Mouse (Mus musculus): ENCODE measurements around the gene Ankrd11.

The Ankrd11 gene

GRCm38 (mm10) chr8:122928631-122929224 is 113.3 kb downstream of the Ankrd11 start:
- no peak for DNase-seq (ENCODE audit: low read depth, low spot score)

DNA sequence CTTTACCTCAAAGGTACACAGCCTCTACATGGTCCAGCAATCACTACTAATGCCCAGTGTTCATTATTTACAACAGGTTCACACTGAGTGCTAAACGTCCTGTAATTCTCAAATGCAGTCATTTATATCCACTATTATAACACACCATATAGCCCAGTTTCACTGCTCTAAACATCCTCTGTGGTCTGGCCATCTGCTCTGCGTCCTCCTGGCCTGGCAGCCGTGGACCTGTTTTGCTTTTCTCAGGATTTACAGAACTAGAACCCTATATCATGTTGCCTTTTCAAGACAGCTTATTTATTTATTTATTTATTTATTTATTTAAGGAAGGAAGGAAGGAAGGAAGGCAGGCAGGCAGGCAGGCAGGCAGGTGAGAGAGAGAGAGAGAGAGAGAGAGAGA is 114.2 kb downstream of the Ankrd11 start:
- no peak for DNase-seq (ENCODE audit: low read depth, low spot score)

GRCm38 (mm10) chr8:122926782-122927181 is 115.3 kb downstream of the Ankrd11 start:
- DNase-seq (ENCODE audit: low read depth, low spot score): no peak

- no peak for DNase-seq (ENCODE audit: low read depth, low spot score)
These were observed 115.9 kb downstream of the Ankrd11 start for GRCm38 (mm10) chr8:122925939-122926722.

DNA sequence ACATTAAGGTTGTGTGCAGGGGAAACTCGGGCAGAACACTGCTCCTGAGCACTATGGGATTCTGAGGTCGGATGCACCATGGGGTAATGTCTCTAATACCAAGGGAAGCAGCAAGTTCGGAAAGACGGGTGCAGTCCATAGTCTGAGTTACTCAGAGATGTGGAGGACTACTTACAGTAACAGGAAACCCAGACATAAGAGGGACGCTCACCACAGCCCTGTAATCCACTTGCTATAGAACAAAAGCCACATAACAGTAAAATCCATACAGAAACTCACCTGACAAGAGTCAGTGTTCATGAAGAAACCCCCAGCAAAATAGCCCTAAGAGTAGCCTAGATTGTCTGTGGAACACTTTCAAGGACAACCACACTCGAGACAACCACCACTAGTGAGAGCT is 118.0 kb downstream of the Ankrd11 start:
- no peak for DNase-seq (ENCODE audit: low read depth, low spot score)

DNA sequence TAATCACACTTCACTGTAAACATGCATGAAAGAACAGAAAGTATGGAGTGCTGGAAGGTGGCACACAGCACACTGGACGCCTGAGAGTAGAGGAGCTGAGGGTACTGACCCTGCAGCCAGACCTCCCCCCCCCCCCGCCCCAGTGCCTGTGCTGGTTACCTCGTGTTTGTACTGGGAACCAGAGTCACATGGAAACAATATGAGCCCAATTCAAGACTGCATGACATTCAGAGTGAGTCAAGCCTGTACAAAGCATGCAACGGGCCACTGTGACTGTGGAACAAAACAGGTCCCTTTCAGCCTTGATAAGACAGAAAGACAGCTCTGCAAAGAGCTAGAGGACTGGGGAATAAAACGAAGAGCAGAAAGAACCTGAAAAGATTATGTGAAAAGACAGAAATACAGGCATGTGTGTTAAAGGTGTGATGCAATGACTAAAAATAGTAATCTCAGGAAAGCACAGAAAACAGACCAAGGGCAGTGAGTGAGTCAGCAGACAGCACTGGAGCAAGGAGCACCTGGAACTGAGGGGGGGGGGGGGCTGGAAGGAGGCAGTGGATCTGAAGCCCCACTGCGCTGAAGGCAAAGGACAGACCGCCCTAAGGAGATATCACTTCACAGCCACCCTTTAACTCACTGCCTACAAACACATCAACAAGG is 118.5 kb downstream of the Ankrd11 start:
- no peak for DNase-seq (ENCODE audit: low read depth, low spot score)

DNA sequence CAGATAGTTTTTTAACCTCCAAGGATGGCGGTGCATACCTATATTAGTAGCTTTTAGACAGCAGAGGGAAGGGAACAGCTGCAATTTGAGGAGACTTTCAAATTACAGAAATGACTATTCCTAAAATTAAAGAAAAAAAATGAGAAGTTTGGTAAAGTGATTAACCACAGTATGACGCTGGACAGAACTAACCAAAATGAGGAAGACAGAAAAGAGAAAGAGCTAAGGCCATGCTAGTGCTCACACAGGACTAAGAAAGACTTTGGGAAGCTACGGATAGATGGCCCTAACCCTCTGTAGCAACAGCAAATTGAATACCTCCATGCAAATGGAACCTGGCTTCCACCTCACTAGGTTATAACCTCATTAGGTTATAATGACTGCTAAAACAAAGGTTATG is 119.1 kb downstream of the Ankrd11 start:
- no peak for DNase-seq (ENCODE audit: low read depth, low spot score)

DNA sequence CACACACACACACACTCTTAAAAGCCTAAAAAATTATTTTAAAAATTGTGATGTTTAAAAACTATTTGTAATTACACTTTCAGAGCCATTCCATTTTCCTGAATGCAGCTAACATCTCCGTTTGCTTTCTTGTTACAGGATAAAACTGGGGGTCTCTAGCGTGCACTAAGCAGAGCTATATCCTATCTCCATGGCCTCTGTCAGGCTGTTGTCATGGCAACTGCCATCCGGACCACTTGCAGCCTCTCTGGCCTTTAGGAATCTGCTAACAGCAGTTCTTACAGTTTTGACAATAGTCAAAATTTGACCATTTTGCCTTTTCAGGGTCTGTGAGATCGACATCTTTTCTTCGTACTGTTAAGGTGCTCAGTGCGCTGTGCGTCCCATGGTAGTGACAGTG is 121.2 kb downstream of the Ankrd11 start:
- DNase-seq (ENCODE audit: low read depth, low spot score): no peak

DNA sequence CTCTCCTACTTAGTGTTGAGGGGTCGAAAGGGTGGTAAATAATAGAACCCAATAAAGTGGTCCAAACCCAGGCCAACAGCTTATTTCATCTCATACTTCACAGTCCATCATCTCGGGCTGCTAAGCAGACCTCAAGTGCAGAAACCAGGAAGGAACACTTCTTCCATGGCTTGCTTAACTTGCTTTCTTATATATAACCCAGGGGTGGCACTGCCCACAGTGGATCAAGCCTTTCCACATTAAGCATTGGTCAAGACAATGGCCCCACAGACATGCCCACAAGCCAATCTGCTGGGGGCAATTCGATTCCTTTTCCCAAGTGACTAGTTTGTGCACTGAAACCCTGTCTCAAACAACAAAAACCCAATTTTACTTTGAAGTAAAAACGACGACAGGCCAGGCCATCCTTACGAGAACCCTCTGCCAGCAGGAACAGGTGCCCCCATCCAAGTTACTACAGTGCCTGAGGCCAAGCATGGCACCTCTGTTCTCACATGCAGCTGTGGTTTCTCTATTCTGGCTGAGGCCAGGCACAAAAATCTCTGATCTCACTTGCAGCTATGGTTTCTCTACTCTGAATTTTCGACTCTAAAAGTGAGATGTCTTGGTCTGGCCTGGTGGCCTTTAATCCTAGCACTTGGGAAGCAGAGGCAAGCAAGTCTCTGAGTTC is 123.5 kb downstream of the Ankrd11 start:
- no peak for DNase-seq (ENCODE audit: low read depth, low spot score)

DNA sequence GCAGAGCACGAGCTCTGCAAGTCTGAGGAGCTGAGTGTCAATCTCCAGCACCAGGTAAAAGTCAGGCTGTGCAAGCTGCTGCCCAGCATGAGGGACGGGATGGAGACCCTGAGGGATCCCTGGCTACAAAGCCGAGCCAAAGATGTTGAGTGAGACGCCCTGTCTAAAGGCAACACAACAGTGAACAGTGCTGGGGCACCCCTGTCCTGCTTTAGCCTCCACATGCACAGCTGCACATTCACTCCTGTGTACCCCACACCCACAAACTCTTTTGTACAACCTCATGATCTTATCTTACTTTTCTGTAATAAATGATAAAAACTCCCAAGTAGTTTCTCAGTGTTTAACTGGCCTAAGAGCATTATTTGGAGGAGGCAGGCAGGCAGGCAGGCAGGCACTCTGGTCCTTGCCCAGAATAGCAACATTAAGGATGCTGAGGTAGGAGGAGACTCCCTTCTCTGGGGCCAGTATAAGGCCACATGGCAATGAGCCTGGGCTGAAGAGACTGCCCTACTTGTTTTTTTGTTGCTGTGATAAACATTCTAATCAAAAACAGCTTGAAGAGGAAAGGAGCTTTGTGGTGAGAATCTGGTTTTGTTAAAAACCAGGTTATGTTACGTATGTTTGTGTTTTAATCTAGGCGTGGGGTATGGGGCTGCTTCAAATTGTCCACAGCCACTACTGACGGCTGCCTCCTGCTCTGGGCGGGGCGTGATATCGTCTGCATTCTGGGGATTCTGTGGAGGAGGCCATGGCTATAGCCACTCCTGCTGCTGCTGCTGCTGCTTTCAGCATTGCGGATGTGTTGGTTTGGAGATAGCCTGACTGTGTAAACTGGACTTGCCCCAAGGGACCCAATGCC is 124.3 kb downstream of the Ankrd11 start:
- no peak for DNase-seq (ENCODE audit: low read depth, low spot score)

GRCm38 (mm10) chr8:122916766-122917165 is 125.3 kb downstream of the Ankrd11 start:
- DNase-seq (ENCODE audit: low read depth, low spot score): no peak

GRCm38 (mm10) chr8:122912871-122913270 is 129.2 kb downstream of the Ankrd11 start:
- no peak for DNase-seq (ENCODE audit: low read depth, low spot score)

GRCm38 (mm10) chr8:122912150-122912549 is 129.9 kb downstream of the Ankrd11 start:
- no peak for DNase-seq (ENCODE audit: low read depth, low spot score)

- DNase-seq (ENCODE audit: low read depth, low spot score): peak; percentile 67
These were observed 135.5 kb downstream of the Ankrd11 start for GRCm38 (mm10) chr8:122906463-122907021.

DNA sequence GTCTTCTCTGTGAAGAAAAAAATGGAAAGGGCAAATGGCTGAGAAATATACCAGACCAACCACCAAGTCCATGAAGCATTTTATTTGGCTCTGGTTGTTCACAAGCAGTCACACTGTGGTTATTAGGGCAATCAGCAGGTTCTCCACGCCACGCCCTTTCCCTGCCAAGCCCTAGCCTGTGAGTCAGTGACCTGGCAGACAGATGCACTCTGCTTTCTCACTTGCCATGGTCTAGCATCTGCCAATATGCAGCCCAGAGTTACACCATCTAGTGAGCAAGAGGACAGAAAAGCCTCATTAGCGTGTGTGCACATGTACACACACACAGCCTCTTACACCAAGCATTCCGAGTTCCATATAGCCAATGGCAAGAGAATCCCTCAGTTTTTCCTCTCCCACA is 136.7 kb downstream of the Ankrd11 start:
- DNase-seq (ENCODE audit: low read depth, low spot score): no peak

GRCm38 (mm10) chr8:122904496-122904895 is 137.6 kb downstream of the Ankrd11 start:
- DNase-seq (ENCODE audit: low read depth, low spot score): no peak

DNA sequence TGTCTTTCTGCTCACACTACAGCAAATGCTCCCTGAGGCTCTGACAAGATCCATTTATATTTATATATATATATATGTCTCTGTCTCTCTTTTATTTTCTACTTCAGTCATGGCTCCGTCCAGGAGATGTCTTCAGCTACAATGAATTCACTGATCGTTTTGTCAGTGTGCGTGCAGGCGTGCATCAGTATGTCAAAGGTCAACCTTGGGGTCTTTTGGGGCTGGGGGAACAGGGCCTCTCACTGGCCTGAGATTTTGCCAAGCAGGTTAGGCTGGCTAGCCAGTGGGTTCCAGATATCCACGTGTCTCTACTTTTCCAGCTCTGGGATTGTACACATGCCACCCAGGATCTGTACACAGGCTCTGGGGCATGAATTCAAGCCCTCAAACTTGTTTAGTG is 139.1 kb downstream of the Ankrd11 start:
- no peak for DNase-seq (ENCODE audit: low read depth, low spot score)

DNA sequence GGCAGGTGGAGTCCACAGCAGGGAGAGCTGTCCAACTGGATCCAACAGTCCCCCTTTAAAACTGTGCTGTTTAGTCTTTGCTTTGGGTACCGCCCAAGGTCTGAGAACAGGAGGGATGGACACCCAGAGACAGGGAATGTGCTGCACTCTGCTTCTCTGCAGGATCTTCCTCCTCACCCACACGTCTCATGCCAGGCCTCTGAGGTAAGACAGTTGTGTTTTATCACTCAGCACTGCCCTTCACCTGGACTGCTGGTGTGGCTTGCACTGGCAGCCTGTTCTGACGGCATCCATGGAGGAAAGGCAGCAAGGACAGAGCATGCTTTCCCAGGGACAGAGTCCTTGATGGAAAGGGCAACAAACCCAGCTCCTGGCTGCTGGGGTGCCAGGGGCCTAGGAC is 139.5 kb downstream of the Ankrd11 start:
- DNase-seq (ENCODE audit: low read depth, low spot score): no peak

GRCm38 (mm10) chr8:122901892-122902515 is 140.1 kb downstream of the Ankrd11 start:
- DNase-seq (ENCODE audit: low read depth, low spot score): no peak

DNA sequence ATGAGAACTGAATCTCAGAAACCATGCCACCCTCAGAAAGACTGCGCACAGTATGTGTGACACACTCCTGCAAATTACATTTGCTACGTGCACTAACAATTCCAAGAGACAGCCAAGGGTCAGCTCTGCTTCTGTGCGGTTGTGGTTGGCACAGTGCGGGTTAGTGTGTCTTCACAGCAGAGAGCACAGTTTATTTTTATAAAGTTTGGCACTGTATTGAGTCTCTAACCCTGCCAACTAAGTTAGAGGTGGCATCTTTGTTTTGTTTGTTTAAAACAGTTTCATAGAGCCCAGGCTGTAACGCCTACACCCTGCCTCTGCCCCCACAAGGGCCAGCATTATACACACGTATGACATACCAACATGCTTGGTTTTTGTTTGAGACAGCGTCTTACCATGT is 140.6 kb downstream of the Ankrd11 start:
- no peak for DNase-seq (ENCODE audit: low read depth, low spot score)

- DNase-seq (ENCODE audit: low read depth, low spot score): no peak
These were observed 143.0 kb downstream of the Ankrd11 start for GRCm38 (mm10) chr8:122899085-122899484.
